Mouse (Mus musculus) limb, embryonic 13.5 days (tissue): ENCODE measurements at regions not wholly inside any gene's neighbourhood (a gene's known extent, or its start where the extent isn't known, plus 50 kb on each side); places are given as distances from the start of the nearest gene placed in this dataset.

Experiments used
- ATAC-seq: fragments of 200-750 bp; cut with Nextera tagmentation; 2 replicates; pipeline ENCODE4 v1.8.0; 2017; ENCODE audit warnings: low read depth, moderate number of reproducible peaks, moderate TSS enrichment; ENCODE audit not compliant: low FRiP score
- H3K27ac ChIP-seq: fragments of 300-500 bp; sonication (generic); 2 replicates; pipeline ENCODE4 v1.5.1; 2015; ENCODE audit warnings: inconsistent platforms, mild to moderate bottlenecking, moderate library complexity
- H3K27me3 ChIP-seq: fragments of 300-500 bp; sonication (generic); 2 replicates; pipeline ENCODE4 v1.6.1; 2015; ENCODE audit warnings: mild to moderate bottlenecking, inconsistent platforms
- H3K36me3 ChIP-seq: fragments of 300-500 bp; sonication (generic); 2 replicates; pipeline ENCODE4 v1.6.1; 2015; ENCODE audit warnings: inconsistent platforms, mild to moderate bottlenecking, moderate library complexity
- H3K4me1 ChIP-seq: fragments of 300-500 bp; sonication (generic); 2 replicates; pipeline ENCODE4 v1.6.1; 2015; ENCODE audit warnings: inconsistent platforms
- H3K4me2 ChIP-seq: fragments of 300-500 bp; sonication (generic); replicated peaks from 2 replicates; pipeline ENCODE4 v1.6.1; 2015; ENCODE audit warnings: inconsistent platforms, mild to moderate bottlenecking, moderate library complexity
- H3K4me3 ChIP-seq: fragments of 300-500 bp; sonication (generic); 2 replicates; pipeline ENCODE4 v1.5.1; 2015; ENCODE audit warnings: moderate library complexity, mild to moderate bottlenecking, inconsistent platforms
- H3K9ac ChIP-seq: fragments of 300-500 bp; sonication (generic); 2 replicates; pipeline ENCODE4 v1.6.1; 2015; ENCODE audit warnings: mild to moderate bottlenecking, inconsistent platforms
- H3K9me3 ChIP-seq: fragments of 300-500 bp; sonication (generic); 2 replicates; pipeline ENCODE4 v1.6.1; 2016; ENCODE audit warnings: inconsistent platforms
- WGBS: fragments of 180-500 bp; shearing (Covaris S2); methylation state at CpG from one replicate; pipeline ENCODE4 v1.1.7; 2015; 5-methylcytosine and 5-hydroxymethylcytosine counted together

DNA sequence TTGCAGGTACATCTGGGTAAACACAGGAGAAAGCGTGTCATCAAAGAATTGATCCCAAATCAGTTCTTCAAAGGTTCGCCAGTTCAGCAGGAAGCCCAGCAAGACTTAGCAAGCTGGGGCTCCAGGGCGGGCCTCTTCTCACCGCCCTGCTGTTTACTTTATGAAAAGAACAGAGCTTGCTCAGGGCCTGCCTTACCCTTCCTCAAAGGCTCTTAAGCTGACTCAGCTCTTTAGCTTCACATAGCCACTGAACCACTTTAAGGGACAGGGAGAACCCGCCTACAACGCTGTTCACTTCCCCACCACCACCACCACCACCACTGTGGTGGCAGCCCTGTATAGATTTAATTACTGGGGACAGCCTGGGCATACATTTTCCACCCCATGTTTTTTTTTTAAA lies 148.5 kb downstream of the Clic5 start:
- Histone ChIP-seq H3K27ac (no peak overlapping the region), H3K27me3 (no peaks in the 10 kb centered on the region), H3K4me1 (peaks cover 12% of the 10 kb centered on the region), H3K36me3 (no peaks in the 10 kb centered on the region), H3K9me3 (no peaks in the 10 kb centered on the region), H3K4me2 (no peak overlapping the region), H3K4me3 (no peak overlapping the region), H3K9ac (no peak overlapping the region)
- no peak for ATAC-seq
- WGBS: 37% methylated on average over 6 of the region's 6 CpGs

DNA sequence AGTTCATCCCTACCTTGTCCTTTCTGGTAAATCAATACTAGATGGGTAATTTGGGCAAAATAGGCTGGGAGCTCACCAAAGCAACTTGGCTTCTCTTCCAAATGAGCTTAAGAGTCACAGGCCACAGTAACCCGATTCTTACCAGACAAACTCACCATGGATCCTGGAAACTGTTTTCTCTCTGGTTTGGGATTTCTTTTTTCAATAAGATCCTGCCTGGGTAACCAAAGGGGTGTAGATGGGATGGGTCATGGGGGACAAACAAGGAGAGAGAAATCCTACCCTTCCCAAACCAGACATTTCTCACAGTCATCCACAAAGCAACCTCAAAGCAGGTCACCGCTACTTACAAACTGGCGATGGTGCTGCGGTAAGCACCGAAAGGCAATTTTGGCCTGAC lies 148.9 kb downstream of the Clic5 start:
- Histone ChIP-seq H3K36me3 (no peaks in the 10 kb centered on the region), H3K9me3 (no peaks in the 10 kb centered on the region), H3K9ac (no peak overlapping the region), H3K27me3 (no peaks in the 10 kb centered on the region), H3K4me3 (no peak overlapping the region), H3K4me2 (no peak overlapping the region), H3K4me1 (peaks cover 12% of the 10 kb centered on the region), H3K27ac (no peak overlapping the region)
- no peak for ATAC-seq
- WGBS: 40% methylated on average over 5 of the region's 5 CpGs

DNA sequence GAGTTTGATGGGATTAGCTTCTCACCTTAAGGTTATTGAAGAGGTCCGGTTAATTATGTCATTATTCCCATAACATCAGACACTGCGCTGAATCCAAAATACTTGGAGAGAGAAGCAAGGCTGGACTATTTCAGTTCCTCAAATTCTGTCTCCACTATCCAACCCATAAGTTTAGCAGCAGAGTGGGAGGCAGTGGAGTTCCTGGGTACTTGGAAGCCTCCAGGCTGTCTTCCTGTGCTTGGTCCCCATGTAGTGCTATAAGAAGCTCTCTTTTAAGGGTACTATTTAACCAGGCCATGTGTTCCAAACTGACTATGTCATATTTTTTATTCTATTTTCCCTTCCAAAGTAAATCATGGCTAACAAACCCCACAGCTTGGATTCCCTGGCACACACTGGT lies 156.2 kb downstream of the Clic5 start:
- Histone ChIP-seq H3K36me3 (no peaks in the 10 kb centered on the region), H3K9ac (no peak overlapping the region), H3K4me3 (no peak overlapping the region), H3K9me3 (no peaks in the 10 kb centered on the region), H3K4me1 (no peaks in the 10 kb centered on the region), H3K4me2 (no peak overlapping the region), H3K27me3 (0 out of 2 replicates have a peak, but pooled peaks cover 5% of the 10 kb centered on the region), H3K27ac (no peak overlapping the region)
- 85% methylated on average over 2 of the region's 2 CpGs for WGBS
- no peak for ATAC-seq

DNA sequence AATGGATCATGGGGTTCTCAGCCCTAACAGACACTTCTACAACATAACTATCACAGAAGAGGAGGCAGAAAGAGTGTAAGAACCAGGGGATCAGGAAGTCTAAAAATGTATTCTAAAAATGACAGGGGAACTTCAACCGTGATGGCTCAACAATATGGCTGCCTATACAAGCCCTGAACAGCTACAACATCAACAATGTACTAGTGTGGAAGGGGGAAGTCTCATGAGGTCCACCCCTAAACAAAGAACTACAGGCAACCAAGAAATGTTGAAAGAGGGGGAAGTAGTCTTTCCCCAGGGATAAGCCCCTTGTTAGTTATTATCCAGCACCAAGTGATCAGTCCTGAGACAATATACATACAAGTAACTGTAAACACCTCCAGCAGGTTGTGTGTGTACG lies 157.0 kb downstream of the Clic5 start:
- Histone ChIP-seq H3K36me3 (no peaks in the 10 kb centered on the region), H3K4me3 (no peak overlapping the region), H3K27me3 (0 out of 2 replicates have a peak, but pooled peaks cover 5% of the 10 kb centered on the region), H3K27ac (no peak overlapping the region), H3K9ac (no peak overlapping the region), H3K9me3 (no peaks in the 10 kb centered on the region), H3K4me1 (peaks cover 7% of the 10 kb centered on the region; the same call in 1 of the 2 replicates), H3K4me2 (no peak overlapping the region)
- 85% methylated on average over 2 of the region's 2 CpGs for WGBS
- ATAC-seq: no peak

DNA sequence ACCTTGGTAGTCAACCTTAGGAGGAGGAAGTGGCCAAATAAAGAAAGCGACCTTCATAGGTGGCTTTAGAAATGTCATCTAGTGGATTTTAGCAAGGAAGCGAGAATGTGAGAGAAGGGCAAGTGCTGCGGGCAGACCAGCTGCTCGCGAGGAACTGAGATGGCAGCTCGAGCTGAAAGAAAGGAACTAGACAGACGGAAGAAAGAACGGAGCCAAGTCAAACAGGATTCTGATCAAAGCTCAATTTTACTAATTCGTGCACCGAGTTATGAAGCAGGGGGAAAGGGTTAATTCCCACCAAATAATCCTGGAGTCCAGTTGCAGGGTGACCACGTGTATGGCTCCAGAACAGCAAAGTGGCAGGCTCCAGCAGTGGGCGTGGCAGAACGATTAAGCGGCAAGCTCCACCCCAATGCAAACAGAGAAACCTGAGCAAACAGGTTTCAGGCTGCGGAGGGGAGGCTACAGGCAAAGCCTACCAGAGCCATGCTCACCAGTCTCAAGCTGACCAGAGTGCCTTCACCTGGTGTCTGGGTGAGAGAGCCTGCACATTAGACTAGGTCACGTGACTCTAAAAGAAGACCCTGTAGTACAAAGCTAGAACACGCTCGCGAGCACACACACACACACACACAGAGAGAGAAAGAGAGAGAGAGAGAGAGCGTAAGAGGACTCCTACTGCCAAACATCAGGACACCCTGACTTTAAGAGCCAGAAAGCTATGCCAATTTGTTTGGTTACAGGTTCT lies 162.0 kb downstream of the Clic5 start:
- 0 out of 2 replicates have a peak, but pooled peaks cover 7% of the 10 kb centered on the region for H3K27me3 ChIP-seq
- H3K9ac ChIP-seq: peak overlapping the region; percentile 31; the same call in 1 of the 2 replicates
- 41% methylated on average over 20 of the region's 20 CpGs for WGBS
- H3K36me3 ChIP-seq: no peaks in the 10 kb centered on the region
- H3K4me3 ChIP-seq: peak overlapping the region; percentile 21
- ATAC-seq: no peak
- H3K4me2 ChIP-seq: peak overlapping the region; percentile 51
- peaks cover 12% of the 10 kb centered on the region for H3K4me1 ChIP-seq
- no peak overlapping the region for H3K27ac ChIP-seq
- H3K9me3 ChIP-seq: no peaks in the 10 kb centered on the region

DNA sequence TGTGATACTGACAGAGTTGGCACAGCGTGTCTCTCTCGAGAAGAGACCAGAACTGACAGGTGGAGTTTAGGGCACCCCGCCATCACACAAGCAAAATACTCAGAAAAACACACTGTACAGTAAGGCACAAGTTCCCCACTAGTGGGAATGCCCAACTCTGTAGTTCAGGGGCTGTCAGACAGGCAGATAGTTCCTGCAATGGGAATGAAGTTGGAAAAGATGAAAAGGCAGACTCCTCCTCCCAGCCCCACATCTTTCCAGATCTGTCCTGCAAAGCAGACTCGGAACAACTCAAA lies 162.5 kb downstream of the Clic5 start:
- H3K4me2 ChIP-seq: peak overlapping the region; percentile 51
- H3K27me3 ChIP-seq: 0 out of 2 replicates have a peak, but pooled peaks cover 7% of the 10 kb centered on the region
- H3K9me3 ChIP-seq: no peaks in the 10 kb centered on the region
- H3K4me3 ChIP-seq: no peak overlapping the region
- ATAC-seq: no peak
- WGBS: 92% methylated on average over 4 of the region's 4 CpGs
- peaks cover 12% of the 10 kb centered on the region for H3K4me1 ChIP-seq
- H3K36me3 ChIP-seq: no peaks in the 10 kb centered on the region
- H3K27ac ChIP-seq: no peak overlapping the region
- no peak overlapping the region for H3K9ac ChIP-seq

DNA sequence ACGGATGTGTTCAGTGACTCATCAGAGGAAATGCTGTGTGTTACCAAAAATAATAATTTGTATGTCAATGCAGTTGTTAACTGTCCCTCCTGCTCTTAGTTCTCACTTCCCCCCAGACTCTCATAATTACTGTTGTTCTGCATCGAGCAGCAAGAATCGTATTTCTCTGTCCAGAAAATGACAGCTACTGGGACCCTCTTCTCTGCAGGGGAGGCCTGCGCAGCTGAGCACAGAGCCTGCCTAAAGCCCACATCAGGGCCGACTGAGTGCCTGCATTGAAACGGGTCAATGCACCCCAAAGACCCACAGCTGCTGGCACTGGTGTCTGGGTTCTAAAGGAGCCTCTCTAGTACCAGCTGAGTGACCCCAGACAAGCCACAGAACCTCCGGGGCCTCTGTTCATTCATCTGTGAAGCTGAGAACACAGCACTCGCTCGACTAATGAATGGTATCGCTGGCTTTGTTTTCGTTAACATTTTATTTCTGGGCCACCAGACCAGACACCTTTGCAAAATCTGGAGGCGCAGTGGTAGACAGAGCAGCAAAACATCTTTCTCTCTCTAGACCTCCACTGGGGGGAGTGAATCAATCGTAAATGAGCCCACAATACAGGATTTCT lies 163.2 kb downstream of the Clic5 start:
- ATAC-seq: no peak
- Histone ChIP-seq H3K4me1 (peaks cover 12% of the 10 kb centered on the region), H3K9me3 (no peaks in the 10 kb centered on the region), H3K27me3 (0 out of 2 replicates have a peak, but pooled peaks cover 7% of the 10 kb centered on the region), H3K4me2 (no peak overlapping the region), H3K9ac (no peak overlapping the region), H3K4me3 (no peak overlapping the region), H3K36me3 (no peaks in the 10 kb centered on the region), H3K27ac (no peak overlapping the region)
- 67% methylated on average over 13 of the region's 13 CpGs for WGBS

DNA sequence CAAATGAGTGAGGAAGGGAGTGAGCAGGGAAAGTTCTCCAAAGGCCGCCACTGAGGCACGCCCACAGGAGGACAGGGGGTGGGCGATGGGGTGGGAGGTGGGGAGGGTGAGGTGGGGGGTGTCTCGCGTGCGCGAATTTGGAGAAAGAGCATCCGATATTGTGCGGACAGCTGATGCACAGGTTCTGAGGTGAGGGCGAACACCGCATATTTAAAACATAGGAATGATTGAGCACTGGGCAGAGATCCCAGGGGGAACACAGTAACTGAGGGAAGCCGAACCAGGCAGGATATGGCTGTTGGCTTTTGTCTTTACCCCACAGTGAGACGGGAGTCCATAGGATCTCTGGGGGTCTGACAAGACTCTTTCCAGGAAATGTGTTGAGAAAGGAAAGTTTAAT lies 163.8 kb downstream of the Clic5 start:
- no peak overlapping the region for H3K4me2 ChIP-seq
- H3K9me3 ChIP-seq: no peaks in the 10 kb centered on the region
- H3K27me3 ChIP-seq: 0 out of 2 replicates have a peak, but pooled peaks cover 7% of the 10 kb centered on the region
- H3K36me3 ChIP-seq: no peaks in the 10 kb centered on the region
- no peak overlapping the region for H3K9ac ChIP-seq
- 86% methylated on average over 13 of the region's 13 CpGs for WGBS
- no peak overlapping the region for H3K27ac ChIP-seq
- peaks cover 12% of the 10 kb centered on the region for H3K4me1 ChIP-seq
- ATAC-seq: no peak
- no peak overlapping the region for H3K4me3 ChIP-seq

DNA sequence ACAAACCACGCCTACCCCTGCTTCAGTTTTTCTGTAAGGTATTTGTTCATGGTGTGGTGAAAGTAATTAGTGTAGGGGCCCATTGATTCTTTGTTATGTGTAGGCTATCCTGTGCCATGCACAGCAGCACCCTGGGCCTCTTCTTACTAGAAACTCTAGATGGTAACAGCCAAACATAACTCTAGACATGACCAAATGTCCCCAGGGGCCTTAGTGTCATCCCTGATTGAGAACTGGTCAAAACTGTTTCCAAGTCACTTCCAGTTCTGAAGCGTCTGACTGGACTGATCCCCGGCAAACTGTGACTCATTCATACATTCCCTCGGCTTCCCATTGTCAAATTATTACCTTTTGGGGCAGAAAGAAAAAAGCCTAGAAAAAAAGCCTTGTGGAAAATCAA lies 174.7 kb downstream of the Clic5 start:
- Histone ChIP-seq H3K27me3 (0 out of 2 replicates have a peak, but pooled peaks cover 2% of the 10 kb centered on the region), H3K36me3 (no peaks in the 10 kb centered on the region), H3K9me3 (no peaks in the 10 kb centered on the region), H3K4me2 (no peak overlapping the region), H3K4me3 (no peak overlapping the region), H3K27ac (no peak overlapping the region), H3K4me1 (peaks cover 20% of the 10 kb centered on the region), H3K9ac (no peak overlapping the region)
- ATAC-seq: no peak
- WGBS: 80% methylated on average over 4 of the region's 4 CpGs

DNA sequence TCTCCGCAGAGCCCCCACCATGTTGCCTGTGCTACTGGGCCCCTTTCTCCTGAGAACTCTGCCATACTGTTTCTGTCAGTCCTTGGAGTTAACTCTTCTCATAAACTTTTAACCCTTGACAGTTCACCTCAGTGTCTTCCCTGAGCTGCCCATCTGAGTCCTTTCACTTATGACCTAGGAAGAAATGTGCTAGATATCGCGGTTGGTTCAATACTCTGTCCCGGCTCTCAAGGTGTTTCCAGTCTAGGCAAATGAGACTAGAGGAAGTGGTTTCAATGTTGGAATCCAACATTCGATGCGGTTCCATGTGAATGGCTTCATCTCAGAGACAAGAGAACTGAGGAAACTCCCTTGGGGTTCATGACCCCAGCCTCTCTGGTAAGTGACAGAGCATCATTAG lies 176.1 kb downstream of the Clic5 start:
- H3K4me2 ChIP-seq: no peak overlapping the region
- H3K27me3 ChIP-seq: 0 out of 2 replicates have a peak, but pooled peaks cover 2% of the 10 kb centered on the region
- no peak overlapping the region for H3K4me3 ChIP-seq
- WGBS: 97% methylated on average over 6 of the region's 6 CpGs
- no peaks in the 10 kb centered on the region for H3K36me3 ChIP-seq
- no peak overlapping the region for H3K27ac ChIP-seq
- peaks cover 20% of the 10 kb centered on the region for H3K4me1 ChIP-seq
- H3K9me3 ChIP-seq: no peaks in the 10 kb centered on the region
- H3K9ac ChIP-seq: no peak overlapping the region
- no peak for ATAC-seq

DNA sequence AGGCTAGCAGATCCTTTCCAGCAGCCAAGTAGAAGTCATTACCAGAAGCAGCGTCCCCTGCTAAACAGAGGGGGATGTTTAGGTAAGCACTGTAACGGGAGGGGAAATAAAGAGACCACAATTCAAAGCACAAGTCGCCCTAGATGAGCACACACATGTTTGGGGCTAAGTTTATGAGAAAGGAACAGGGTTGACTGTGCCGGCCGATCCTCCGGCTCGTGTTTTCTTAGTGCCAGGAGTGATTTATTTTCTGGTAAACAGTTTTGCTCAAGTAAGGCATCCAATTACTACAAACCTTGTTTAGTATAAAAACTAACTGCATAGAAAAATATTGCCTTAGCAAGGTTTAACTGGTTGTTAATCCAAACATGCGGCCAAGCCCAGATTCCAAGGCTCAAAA lies 178.1 kb downstream of the Clic5 start:
- Histone ChIP-seq H3K27ac (no peak overlapping the region; the same call in 1 of the 2 replicates), H3K9ac (no peak overlapping the region), H3K9me3 (no peaks in the 10 kb centered on the region), H3K27me3 (0 out of 2 replicates have a peak, but pooled peaks cover 2% of the 10 kb centered on the region), H3K4me2 (peak overlapping the region; percentile 28; the same call in 1 of the 2 replicates), H3K4me1 (peaks cover 20% of the 10 kb centered on the region), H3K4me3 (no peak overlapping the region), H3K36me3 (no peaks in the 10 kb centered on the region)
- WGBS: 16% methylated on average over 8 of the region's 8 CpGs
- no peak for ATAC-seq

DNA sequence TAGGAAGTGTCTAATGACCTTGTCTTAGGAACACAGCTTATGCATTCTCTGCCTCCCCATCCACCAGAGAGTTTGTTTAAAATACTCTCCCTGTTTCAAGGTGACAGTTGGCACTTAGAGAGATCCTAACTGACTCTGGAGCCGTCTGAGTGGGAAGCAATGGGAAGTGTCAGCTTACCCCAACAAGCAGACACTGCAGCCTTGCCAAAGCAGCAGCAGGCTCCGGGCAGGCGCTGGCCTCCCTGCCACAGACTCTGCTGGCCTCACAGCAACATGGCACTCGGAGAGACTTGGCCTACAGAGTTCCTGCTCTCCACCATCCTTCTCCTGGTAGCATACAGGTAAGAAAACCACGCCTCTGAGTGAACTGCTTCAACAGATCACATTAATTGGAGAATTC lies 179.2 kb downstream of the Clic5 start:
- ATAC-seq: no peak
- H3K9me3 ChIP-seq: no peaks in the 10 kb centered on the region

More for the DNA sequence above, 179.2 kb downstream of the Clic5 start:
- 0 out of 2 replicates have a peak, but pooled peaks cover 5% of the 10 kb centered on the region for H3K27me3 ChIP-seq
- WGBS: 35% methylated on average over 5 of the region's 5 CpGs
- peaks cover 20% of the 10 kb centered on the region for H3K4me1 ChIP-seq
- H3K4me2 ChIP-seq: no peak overlapping the region
- peak overlapping the region; percentile 6; the same call in 1 of the 2 replicates for H3K27ac ChIP-seq
- H3K36me3 ChIP-seq: no peaks in the 10 kb centered on the region
- no peak overlapping the region for H3K4me3 ChIP-seq
- H3K9ac ChIP-seq: no peak overlapping the region
